Mouse (Mus musculus): ENCODE measurements around the gene Lmbr1l.

GRCm38 (mm10) chr15:98959531-98959930, 41.5 kb upstream of the Lmbr1l start:
- TF ChIP-seq CTCF (IDR thresholded peaks at IDR 0.05; ENCODE audit: low read depth) (no peak), EP300 (IDR thresholded peaks at IDR 0.05; ENCODE audit: low read depth) (no peak)
